Mouse (Mus musculus) c-Kit-positive CD71-negative TER-119-negative erythroid progenitor cells, embryonic 14.5 days (primary cell): ENCODE data around the gene Timp1.

ENCODE experiments used
- DNase-seq: peaks from one replicate; pipeline ENCODE4 v3.0.0-alpha.2; 2013; ENCODE audit warnings: low read depth

Timp1 gene

GRCm38 (mm10) chrX:20869962-20870513, at the start of gene Timp1:
Timp1 (plus strand) TSS chrX:20870166.
- no peak for DNase-seq

- DNase-seq = no peak
Measured at GRCm38 (mm10) chrX:20828934-20829333, 41.0 kb upstream of the Timp1 start.

- DNase-seq = no peak
Measured at GRCm38 (mm10) chrX:20847232-20847631, 22.7 kb upstream of the Timp1 start.

GRCm38 (mm10) chrX:20847816-20848215, 22.1 kb upstream of the Timp1 start:
- DNase-seq = no peak

- peak; percentile 83 for DNase-seq
Measured at GRCm38 (mm10) chrX:20848256-20848984, 21.5 kb upstream of the Timp1 start.

GRCm38 (mm10) chrX:20853794-20854193, 16.2 kb upstream of the Timp1 start:
- DNase-seq = no peak

GRCm38 (mm10) chrX:20861453-20862104, 8.4 kb upstream of the Timp1 start:
- DNase-seq = no peak

- no peak for DNase-seq
Measured at GRCm38 (mm10) chrX:20862105-20863065, 7.6 kb upstream of the Timp1 start.

GRCm38 (mm10) chrX:20863161-20864101, 6.5 kb upstream of the Timp1 start:
- DNase-seq = no peak

GRCm38 (mm10) chrX:20868091-20868490, 1.9 kb upstream of the Timp1 start:
- no peak for DNase-seq

- DNase-seq = no peak
Measured at GRCm38 (mm10) chrX:20869203-20869602, 763 bp upstream of the Timp1 start.

GRCm38 (mm10) chrX:20872928-20873500, 3.0 kb downstream of the Timp1 start:
- no peak for DNase-seq

GRCm38 (mm10) chrX:20875241-20875640, 5.3 kb downstream of the Timp1 start:
- DNase-seq = no peak

GRCm38 (mm10) chrX:20910074-20910473, 40.1 kb downstream of the Timp1 start:
- DNase-seq = no peak

GRCm38 (mm10) chrX:20913726-20914125, 43.8 kb downstream of the Timp1 start:
- DNase-seq = no peak

- no peak for DNase-seq
Measured at GRCm38 (mm10) chrX:20915075-20915474, 45.1 kb downstream of the Timp1 start.

GRCm38 (mm10) chrX:20920249-20920843, 50.4 kb downstream of the Timp1 start:
- DNase-seq = no peak

- DNase-seq = peak; percentile 54
Measured at GRCm38 (mm10) chrX:20920844-20921364, 50.9 kb downstream of the Timp1 start, which contains the start of gene Syn1. Syn1 (minus strand) TSS chrX:20921004.

GRCm38 (mm10) chrX:20921366-20921765, 51.4 kb downstream of the Timp1 start:
- no peak for DNase-seq

GRCm38 (mm10) chrX:20923506-20923905, 53.5 kb downstream of the Timp1 start:
- no peak for DNase-seq
